ENCODE assay signal across 15 mouse cellular contexts in the genomic region with DNA sequence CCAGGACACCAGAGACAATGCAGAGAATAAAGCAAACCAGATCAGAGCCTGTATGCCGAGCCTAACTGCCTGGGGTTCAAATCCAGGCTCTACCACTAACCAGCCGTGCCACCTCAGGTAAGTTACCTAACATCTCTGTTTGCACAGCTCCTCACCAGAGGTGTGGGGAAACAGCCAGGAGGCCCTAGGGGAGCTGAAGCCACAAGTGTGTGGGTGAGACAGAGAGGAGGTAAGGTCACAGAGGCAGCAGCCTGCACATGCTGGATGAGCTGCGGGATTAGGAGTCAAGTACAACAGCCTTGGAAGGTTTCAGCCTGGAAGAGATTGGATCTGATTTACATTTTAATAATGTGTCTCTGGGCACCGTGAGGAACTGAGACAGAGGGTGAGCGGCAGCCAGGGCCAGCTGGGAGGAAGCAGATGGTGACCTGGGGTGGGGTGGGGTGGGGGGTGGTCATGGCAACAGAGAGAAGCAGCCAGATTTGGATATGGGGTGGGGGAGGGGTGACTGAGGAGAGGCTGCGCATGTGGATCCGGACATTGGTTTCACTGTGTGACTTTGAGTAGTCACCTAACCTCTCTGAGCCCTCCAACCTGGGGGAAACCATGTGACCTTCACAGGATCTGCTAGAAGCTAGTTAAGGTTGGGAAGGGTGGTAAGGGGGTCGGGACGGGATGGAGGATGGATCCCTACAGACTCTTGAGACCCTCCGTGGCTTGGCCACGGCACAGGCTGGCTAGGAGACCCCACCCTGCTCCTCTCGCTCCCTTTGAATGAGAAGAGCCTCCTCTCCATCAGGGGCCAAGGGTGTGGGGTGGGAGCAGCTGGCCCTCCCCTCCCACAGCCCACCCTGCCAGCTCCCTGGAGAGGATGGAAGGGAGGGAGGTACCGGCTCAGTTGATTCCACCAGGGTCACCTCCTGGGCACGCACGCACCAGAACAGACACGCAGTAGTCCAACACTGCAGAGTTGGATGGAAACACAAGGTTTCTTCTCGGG. TPM values are rescaled to one million over a fixed set of nuclear protein-coding genes. Genes with fewer than 3 reads are reported as not detected.
DNase-seq lines count a peak whose midpoint lies in the region; ATAC-seq and TF ChIP-seq lines count a peak whose summit lies in the region.
"Had no signal": no experiment of that assay in that cellular context is flagged by ENCODE, and none has a peak within 500 bp of the region (broad histone marks: within the 10 kb centered on the region; RNA-seq: fewer than 3 reads in every experiment).

No protein-coding gene starts in this region.

- H3K9ac ChIP-seq in embryonic facial prominence, embryonic 11.5 days (replicated peaks; ENCODE audit: low read length), result no peak overlapping the region
- no peak overlapping the region for H3K9ac ChIP-seq in hindbrain, embryonic 16.5 days (ENCODE audit: low read depth, low read length)
- H3K9ac ChIP-seq in stomach, postnatal 0 days (ENCODE audit: low read length), result no peak overlapping the region
- H3K9ac ChIP-seq: embryonic facial prominence, embryonic 15.5 days; heart, embryonic 12.5 days had no signal

- intact Hi-C loops in left cerebral cortex, adult 2 months (cut with DNase I), result no loop called here

- ATAC-seq in embryonic facial prominence, embryonic 11.5 days (replicated peaks; ENCODE audit: insufficient number of reproducible peaks, low FRiP score, low TSS enrichment, low read depth), result no peak; the same call in 1 of the 2 replicates
- ATAC-seq in hindbrain, embryonic 16.5 days, result peak; percentile 34; the same call in 1 of the 2 replicates
- no peak for ATAC-seq in stomach, postnatal 0 days (ENCODE audit: low FRiP score, low TSS enrichment)

- H3K4me2 ChIP-seq in embryonic facial prominence, embryonic 11.5 days (ENCODE audit: low read depth, low read length), result no peak overlapping the region
- H3K4me2 ChIP-seq in hindbrain, embryonic 16.5 days (ENCODE audit: low read length), result no peak overlapping the region
- H3K4me2 ChIP-seq in stomach, postnatal 0 days (replicated peaks; ENCODE audit: low read depth), result no peak overlapping the region
- H3K4me2 ChIP-seq: embryonic facial prominence, embryonic 15.5 days; heart, embryonic 12.5 days had no signal

- peak overlapping the region; percentile 50 for H3K27ac ChIP-seq in left cerebral cortex, adult 2 months
- no peak overlapping the region for H3K27ac ChIP-seq in embryonic facial prominence, embryonic 11.5 days (replicated peaks; ENCODE audit: low read depth, low read length)
- peak overlapping the region; percentile 77 for H3K27ac ChIP-seq in hindbrain, embryonic 16.5 days (ENCODE audit: low read depth, low read length)
- H3K27ac ChIP-seq in stomach, postnatal 0 days (replicated peaks), result no peak overlapping the region
- H3K27ac ChIP-seq: embryonic facial prominence, embryonic 15.5 days; kidney, postnatal 0 days had no signal

- DNase-seq in left cerebral cortex, adult 2 months (ENCODE audit: extremely low spot score in 1 of 2, low spot score in 2 of 2), result no peak
- no peak for DNase-seq in left cerebral cortex, adult 11 months (ENCODE audit: low spot score)
- DNase-seq in embryonic facial prominence, embryonic 11.5 days (ENCODE audit: low spot score), result peak; percentile 36
- peak; percentile 68 for DNase-seq in retina, embryonic 14.5 days (ENCODE audit: low spot score)
- DNase-seq in stomach, postnatal 0 days (ENCODE audit: low spot score), result no peak
- DNase-seq in right cerebral cortex, postnatal 25 days, result no peak
- DNase-seq in ovary, postnatal 14 days (ENCODE audit: low spot score), result no peak
- DNase-seq: adrenal gland, postnatal 10 days had no signal

- H3K27me3 ChIP-seq in embryonic facial prominence, embryonic 11.5 days (ENCODE audit: control insufficient read depth, insufficient read depth, low read length), result no peaks in the 10 kb centered on the region
- no peaks in the 10 kb centered on the region; the same call in 1 of the 2 replicates for H3K27me3 ChIP-seq in hindbrain, embryonic 16.5 days (replicated peaks; ENCODE audit: control insufficient read depth, insufficient read depth, low read length)
- H3K27me3 ChIP-seq in stomach, postnatal 0 days (ENCODE audit: control insufficient read depth, insufficient read depth, low read length), result no peaks in the 10 kb centered on the region

- TF ChIP-seq EP300 in stomach, postnatal 0 days (optimal IDR thresholded peaks at IDR 0.05), result no peak

- no peak for TF ChIP-seq CTCF in left cerebral cortex, adult 2 months (IDR thresholded peaks at IDR 0.05)
- TF ChIP-seq CTCF in stomach, postnatal 0 days (IDR thresholded peaks at IDR 0.05; ENCODE audit: low read depth), result no peak

- H3K4me3 ChIP-seq in left cerebral cortex, adult 2 months, result no peak overlapping the region
- H3K4me3 ChIP-seq in embryonic facial prominence, embryonic 11.5 days (ENCODE audit: low read depth, low read length), result no peak overlapping the region
- H3K4me3 ChIP-seq in hindbrain, embryonic 16.5 days (ENCODE audit: low read length), result no peak overlapping the region
- H3K4me3 ChIP-seq in stomach, postnatal 0 days (ENCODE audit: low read depth, low read length), result no peak overlapping the region
- H3K4me3 ChIP-seq: embryonic facial prominence, embryonic 15.5 days; heart, embryonic 12.5 days had no signal

- H3K36me3 ChIP-seq in embryonic facial prominence, embryonic 11.5 days (replicated peaks; ENCODE audit: control insufficient read depth, insufficient read depth, low read depth, low read length), result no peaks in the 10 kb centered on the region
- H3K36me3 ChIP-seq in hindbrain, embryonic 16.5 days (ENCODE audit: control insufficient read depth, insufficient read depth, low read length), result no peaks in the 10 kb centered on the region
- no peaks in the 10 kb centered on the region for H3K36me3 ChIP-seq in stomach, postnatal 0 days (ENCODE audit: control insufficient read depth, insufficient read depth, low read length)
- H3K36me3 ChIP-seq: embryonic facial prominence, embryonic 15.5 days; heart, embryonic 12.5 days had no signal

- 59% methylated on average over 17 of the region's 17 CpGs for WGBS in embryonic facial prominence, embryonic 11.5 days
- 32% methylated on average over 17 of the region's 17 CpGs for WGBS in hindbrain, embryonic 16.5 days
- WGBS in stomach, postnatal 0 days, result 54% methylated on average over 17 of the region's 17 CpGs

- no peaks in the 10 kb centered on the region for H3K9me3 ChIP-seq in embryonic facial prominence, embryonic 11.5 days (replicated peaks; ENCODE audit: control insufficient read depth, low read length)
- no peaks in the 10 kb centered on the region for H3K9me3 ChIP-seq in hindbrain, embryonic 16.5 days (ENCODE audit: control insufficient read depth, low read length)
- no peaks in the 10 kb centered on the region for H3K9me3 ChIP-seq in stomach, postnatal 0 days (ENCODE audit: control insufficient read depth, low read length)
- H3K9me3 ChIP-seq: embryonic facial prominence, embryonic 15.5 days; heart, embryonic 12.5 days had no signal

- H3K4me1 ChIP-seq in embryonic facial prominence, embryonic 11.5 days (ENCODE audit: control insufficient read depth, insufficient read depth, low read length), result no peaks in the 10 kb centered on the region; the same call in 1 of the 2 replicates
- H3K4me1 ChIP-seq in hindbrain, embryonic 16.5 days (ENCODE audit: control insufficient read depth, insufficient read depth, low read depth, low read length), result peaks cover 42% of the 10 kb centered on the region
- H3K4me1 ChIP-seq in stomach, postnatal 0 days (replicated peaks; ENCODE audit: control insufficient read depth, insufficient read depth), result no peaks in the 10 kb centered on the region
- H3K4me1 ChIP-seq: embryonic facial prominence, embryonic 15.5 days; heart, embryonic 12.5 days had no signal

RNA-seq across cellular contexts. Expression of gene Igsf21, which starts 27.4 kb away (rescaled TPM):
- 10 to 100 TPM; 68.8 to 75.2 TPM for total RNA-seq in left cerebral cortex, adult 2 months (2021)
- 0.95 and 2.4 TPM in 2 replicates for polyA plus RNA-seq in embryonic facial prominence, embryonic 11.5 days (2014; fragmentation: Nextera tagmentation; extraction: Ambion mirVana)
- 102 and 109 TPM in 2 replicates for polyA plus RNA-seq in hindbrain, embryonic 16.5 days (2015; fragmentation: Nextera tagmentation; extraction: Ambion mirVana)
- polyA plus RNA-seq in stomach, postnatal 0 days (2015; fragmentation: Nextera tagmentation; extraction: Ambion mirVana), result 1.2 and 1.5 TPM in 2 replicates
- total RNA-seq: CH12.LX; liver, adult 2 months; megakaryocyte progenitor cell, adult 5-6 weeks had no signal
- polyA plus RNA-seq: liver, adult 2 months had no signal

Comparison
In these comparisons a context has a peak if more than half of its experiments do, and no peak if none do; other contexts are left out.
1. DNase-seq: peak in embryonic facial prominence, embryonic 11.5 days (single experiment) and retina, embryonic 14.5 days (single experiment); none in left cerebral cortex, adult 2 months (0 of 2), left cerebral cortex, adult 11 months (single experiment), stomach, postnatal 0 days (single experiment), right cerebral cortex, postnatal 25 days (single experiment) and ovary, postnatal 14 days (single experiment).
2. H3K27ac ChIP-seq: peak in left cerebral cortex, adult 2 months (single experiment) and hindbrain, embryonic 16.5 days (single experiment); none in embryonic facial prominence, embryonic 11.5 days (single experiment) and stomach, postnatal 0 days (single experiment).
3. RNA of gene Igsf21, which starts 27.4 kb away (polyA plus RNA-seq): 102 to 109 TPM in hindbrain, embryonic 16.5 days; 1.2 to 1.5 TPM in stomach, postnatal 0 days and 0.95 to 2.4 TPM in embryonic facial prominence, embryonic 11.5 days; every median in the first group is over 10 times any median in the second.